Mouse (Mus musculus) heart, postnatal 0 days (tissue): ENCODE results near the gene Pdlim4. TPM values are rescaled to one million over a fixed set of nuclear protein-coding genes. Genes with fewer than 3 reads are reported as not detected.

Experiments used
- ATAC-seq: fragments of 200-750 bp; cut with Nextera tagmentation; 2 replicates; pipeline ENCODE4 v1.8.0; 2017; ENCODE audit warnings: low read depth, moderate number of reproducible peaks, moderate library complexity; ENCODE audit not compliant: insufficient read depth
- DNase-seq: peaks from one replicate; pipeline ENCODE4 v3.0.0-alpha.2; 2016; ENCODE audit warnings: low spot score
- H3K27ac ChIP-seq: fragments of 300-500 bp; sonication (generic); 2 replicates; pipeline ENCODE4 v1.5.1; 2014; ENCODE audit warnings: low read depth, mild to moderate bottlenecking
- H3K27me3 ChIP-seq: fragments of 300-500 bp; sonication (generic); 2 replicates; pipeline ENCODE4 v1.6.1; 2014; ENCODE audit warnings: low read length, mixed read lengths; ENCODE audit not compliant: control insufficient read depth, insufficient read depth
- H3K36me3 ChIP-seq: fragments of 300-500 bp; sonication (generic); replicated peaks from 2 replicates; pipeline ENCODE4 v1.6.1; 2014; ENCODE audit warnings: low read length, mixed read lengths; ENCODE audit not compliant: control insufficient read depth, insufficient read depth
- H3K4me1 ChIP-seq: fragments of 300-500 bp; sonication (generic); 2 replicates; pipeline ENCODE4 v1.6.1; 2014; ENCODE audit warnings: antibody characterized with exemption; ENCODE audit not compliant: control insufficient read depth, insufficient read depth
- H3K4me2 ChIP-seq: fragments of 300-500 bp; sonication (generic); 2 replicates; pipeline ENCODE4 v1.6.1; 2014; ENCODE audit warnings: low read depth, mild to moderate bottlenecking, low read length, moderate library complexity
- H3K4me3 ChIP-seq: fragments of 300-500 bp; sonication (generic); 2 replicates; pipeline ENCODE4 v1.5.1; 2014; ENCODE audit warnings: low read depth, low read length
- H3K9ac ChIP-seq: fragments of 300-500 bp; sonication (generic); replicated peaks from 2 replicates; pipeline ENCODE4 v1.6.1; 2014; ENCODE audit warnings: low read depth, low read length, mixed read lengths
- H3K9me3 ChIP-seq: fragments of 300-500 bp; sonication (generic); replicated peaks from 2 replicates; pipeline ENCODE4 v1.6.1; 2016; ENCODE audit warnings: low read length; ENCODE audit not compliant: control insufficient read depth
- CTCF ChIP-seq: IDR thresholded peaks from 2 replicates; pipeline ENCODE4 v1.5.1; 2016; ENCODE audit warnings: antibody characterized with exemption, control low read depth, low read depth
- EP300 ChIP-seq: IDR thresholded peaks from 2 replicates; pipeline ENCODE4 v1.6.1; 2016; ENCODE audit warnings: antibody characterized with exemption, low read depth
- WGBS: fragments of 180-500 bp; shearing (Covaris S2); extraction: QIAGEN DNeasy Blood & Tissue Kit; methylation state at CpG from one replicate; pipeline ENCODE4 v1.1.7; 2014; 5-methylcytosine and 5-hydroxymethylcytosine counted together
- polyA plus RNA-seq: library from polyadenylated mRNA; unstranded; fragments of >200 nt; fragmentation: Nextera tagmentation; extraction: Ambion mirVana; gene quantifications from 2 replicates; pipeline ENCODE4 v1.2.1, GENCODE M21; 2015
- total RNA-seq: library from RNA; depleted of rRNA; stranded (reverse); fragments of >200 nt; gene quantifications from 2 replicates; pipeline ENCODE4 v1.2.3, GENCODE M21; 2014; ENCODE audit warnings: low replicate concordance

Pdlim4 gene
- total and polyA plus RNA-seq, 2 experiments from 2014 or later, result 26.6 to 29.3 TPM

- Histone ChIP-seq H3K4me2 (no peak overlapping the region), H3K27me3 (peaks cover 11% of the 10 kb centered on the region), H3K9me3 (no peaks in the 10 kb centered on the region), H3K4me3 (no peak overlapping the region), H3K9ac (no peak overlapping the region), H3K4me1 (peaks cover 41% of the 10 kb centered on the region), H3K36me3 (no peaks in the 10 kb centered on the region), H3K27ac (no peak overlapping the region)
- 43% methylated on average over 3 of the region's 3 CpGs for WGBS
- ATAC-seq (peak; percentile 27; the same call in 1 of the 2 replicates), DNase-seq (no peak)
- TF ChIP-seq CTCF, result no peak
- TF ChIP-seq EP300, result no peak
These were observed 4.3 kb downstream of the Pdlim4 start for GRCm38 (mm10) chr11:54064412-54064978.

- H3K27ac ChIP-seq, result no peak overlapping the region
- no peak overlapping the region for H3K4me3 ChIP-seq
- 92% methylated on average over 10 of the region's 10 CpGs for WGBS
- DNase-seq, result no peak
- H3K27me3 ChIP-seq, result peaks cover 10% of the 10 kb centered on the region
- H3K36me3 ChIP-seq, result no peaks in the 10 kb centered on the region
- peaks cover 41% of the 10 kb centered on the region for H3K4me1 ChIP-seq
- no peak overlapping the region for H3K4me2 ChIP-seq
- ATAC-seq, result no peak
- no peaks in the 10 kb centered on the region for H3K9me3 ChIP-seq
- H3K9ac ChIP-seq, result no peak overlapping the region
- no peak for TF ChIP-seq CTCF
- no peak for TF ChIP-seq EP300
These were observed 5.4 kb downstream of the Pdlim4 start for GRCm38 (mm10) chr11:54063472-54063775.

DNA sequence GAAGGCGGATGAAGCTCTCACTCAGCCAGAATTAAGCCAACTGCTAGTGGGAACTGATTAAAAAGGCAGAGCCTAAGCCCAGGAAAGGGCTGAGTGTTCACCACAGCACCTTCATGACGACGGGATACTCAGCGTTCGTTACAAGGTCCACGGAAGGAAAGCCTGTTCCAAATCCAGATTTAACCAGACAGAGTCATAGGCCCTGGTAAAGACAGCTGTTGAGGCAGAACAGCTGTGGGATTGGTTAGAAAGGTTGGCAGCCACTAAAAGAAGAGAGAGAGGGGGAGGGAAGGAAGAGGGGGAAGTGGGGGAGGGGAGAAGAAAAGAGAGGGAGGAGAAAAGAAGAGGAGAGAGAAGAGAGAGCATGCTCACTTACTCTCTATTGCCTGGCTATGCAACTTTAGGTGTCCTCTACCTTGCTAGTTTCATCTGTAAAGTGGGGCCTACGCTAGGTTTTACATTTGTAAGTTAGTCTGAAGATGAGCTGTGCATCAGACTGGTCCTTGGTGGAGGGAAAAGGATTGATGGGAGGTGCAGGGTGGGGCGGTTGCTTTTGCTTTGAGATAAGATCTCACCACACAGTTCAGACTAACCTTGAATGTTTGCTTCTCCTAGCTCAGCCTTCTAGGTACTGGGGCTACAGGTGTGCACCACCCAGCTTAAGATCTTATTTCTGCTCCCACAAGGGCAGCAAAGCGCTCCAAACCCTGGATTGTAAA lies 5.9 kb downstream of the Pdlim4 start:
- TF ChIP-seq EP300 (no peak), CTCF (no peak)
- no peak overlapping the region for H3K4me3 ChIP-seq
- DNase-seq, result no peak
- no peak overlapping the region for H3K4me2 ChIP-seq
- peaks cover 10% of the 10 kb centered on the region for H3K27me3 ChIP-seq
- no peak overlapping the region for H3K9ac ChIP-seq
- peaks cover 38% of the 10 kb centered on the region for H3K4me1 ChIP-seq
- ATAC-seq, result no peak
- WGBS, result 61% methylated on average over 9 of the region's 9 CpGs
- no peaks in the 10 kb centered on the region for H3K36me3 ChIP-seq
- no peaks in the 10 kb centered on the region for H3K9me3 ChIP-seq
- H3K27ac ChIP-seq, result peak overlapping the region; percentile 44

GRCm38 (mm10) chr11:54062086-54062752 lies 6.6 kb downstream of the Pdlim4 start:
- Histone ChIP-seq H3K9ac (no peak overlapping the region), H3K4me2 (no peak overlapping the region), H3K4me1 (peaks cover 37% of the 10 kb centered on the region), H3K4me3 (no peak overlapping the region), H3K36me3 (no peaks in the 10 kb centered on the region), H3K27me3 (peaks cover 13% of the 10 kb centered on the region), H3K27ac (peak overlapping the region; percentile 44), H3K9me3 (no peaks in the 10 kb centered on the region)
- DNase-seq (no peak), ATAC-seq (peak; percentile 59)
- TF ChIP-seq CTCF (no peak), EP300 (no peak)
- WGBS, result 46% methylated on average over 12 of the region's 12 CpGs

GRCm38 (mm10) chr11:54060316-54060715 lies 8.5 kb downstream of the Pdlim4 start:
- peaks cover 4% of the 10 kb centered on the region; the same call in 1 of the 2 replicates for H3K27me3 ChIP-seq
- no peaks in the 10 kb centered on the region for H3K36me3 ChIP-seq
- H3K4me2 ChIP-seq, result no peak overlapping the region
- peaks cover 31% of the 10 kb centered on the region for H3K4me1 ChIP-seq
- TF ChIP-seq CTCF, result no peak
- TF ChIP-seq EP300, result no peak
- ATAC-seq, result peak; percentile 18; the same call in 1 of the 2 replicates
- WGBS, result 61% methylated on average over 9 of the region's 9 CpGs
- no peaks in the 10 kb centered on the region for H3K9me3 ChIP-seq
- DNase-seq, result no peak
- H3K9ac ChIP-seq, result no peak overlapping the region
- no peak overlapping the region for H3K27ac ChIP-seq
- H3K4me3 ChIP-seq, result no peak overlapping the region
